Mouse (Mus musculus) forebrain, embryonic 14.5 days (tissue): Measurements from ENCODE around the gene Zfp398. TPM values are rescaled to one million over a fixed set of nuclear protein-coding genes. Genes with fewer than 3 reads are reported as not detected.
A peak's percentile ranks its signal among the peaks of the same experiment; 100 is the strongest.

ENCODE experiments used
- ATAC-seq: fragments of 200-750 bp; cut with Nextera tagmentation; 2 replicates; pipeline ENCODE4 v1.8.0; 2017; ENCODE audit warnings: mild to moderate bottlenecking, moderate library complexity
- DNase-seq: peaks from one replicate; pipeline ENCODE4 v3.0.0-alpha.2; 2015; ENCODE audit warnings: low spot score
- H3K27ac ChIP-seq: fragments of 300-500 bp; sonication (generic); 2 replicates; pipeline ENCODE4 v1.5.1; 2014; ENCODE audit warnings: low read depth, mild to moderate bottlenecking, control low read depth, low read length, moderate library complexity
- H3K27me3 ChIP-seq: fragments of 300-500 bp; sonication (generic); replicated peaks from 2 replicates; pipeline ENCODE4 v1.6.1; 2014; ENCODE audit warnings: low read length, control low read depth, mixed read lengths; ENCODE audit not compliant: control insufficient read depth, insufficient read depth
- H3K36me3 ChIP-seq: fragments of 300-500 bp; sonication (generic); 2 replicates; pipeline ENCODE4 v1.6.1; 2014; ENCODE audit warnings: low read length, control low read depth; ENCODE audit not compliant: control insufficient read depth, insufficient read depth
- H3K4me1 ChIP-seq: fragments of 300-500 bp; sonication (generic); 2 replicates; pipeline ENCODE4 v1.6.1; 2014; ENCODE audit warnings: antibody characterized with exemption, low read length, control low read depth; ENCODE audit not compliant: control insufficient read depth, insufficient read depth
- H3K4me2 ChIP-seq: fragments of 300-500 bp; sonication (generic); 2 replicates; pipeline ENCODE4 v1.6.1; 2014; ENCODE audit warnings: mild to moderate bottlenecking, control low read depth, low read length
- H3K4me3 ChIP-seq: fragments of 300-500 bp; sonication (generic); 2 replicates; pipeline ENCODE4 v1.5.1; 2014; ENCODE audit warnings: low read depth, low read length, control low read depth
- H3K9ac ChIP-seq: fragments of 300-500 bp; sonication (generic); 2 replicates; pipeline ENCODE4 v1.6.1; 2014; ENCODE audit warnings: mild to moderate bottlenecking, low read length, control low read depth, moderate library complexity
- H3K9me3 ChIP-seq: fragments of 300-500 bp; sonication (generic); replicated peaks from 2 replicates; pipeline ENCODE4 v1.6.1; 2016; ENCODE audit warnings: low read length, control low read depth, mixed read lengths; ENCODE audit not compliant: control insufficient read depth
- WGBS: fragments of 180-500 bp; shearing (Covaris S2); extraction: QIAGEN DNeasy Blood & Tissue Kit; methylation state at CpG from one replicate; pipeline ENCODE4 v1.1.7; 2014; 5-methylcytosine and 5-hydroxymethylcytosine counted together
- microRNA counts: library from miRNA; unstranded; fragments of <30 nt; microRNA quantifications from one replicate; lab custom pipeline; 2016
- microRNA-seq: library from miRNA; unstranded; fragments of <30 nt; microRNA quantifications from one replicate; pipeline ENCODE4, GENCODE M21; 2016
- polyA plus RNA-seq: library from polyadenylated mRNA; unstranded; fragments of >200 nt; fragmentation: Nextera tagmentation; extraction: Ambion mirVana; gene quantifications from 2 replicates; pipeline ENCODE4 v1.2.1, GENCODE M21; 2014

Gene Zfp398
- polyA plus RNA-seq, 1 experiment from 2014 or later = 9.1 TPM

DNA sequence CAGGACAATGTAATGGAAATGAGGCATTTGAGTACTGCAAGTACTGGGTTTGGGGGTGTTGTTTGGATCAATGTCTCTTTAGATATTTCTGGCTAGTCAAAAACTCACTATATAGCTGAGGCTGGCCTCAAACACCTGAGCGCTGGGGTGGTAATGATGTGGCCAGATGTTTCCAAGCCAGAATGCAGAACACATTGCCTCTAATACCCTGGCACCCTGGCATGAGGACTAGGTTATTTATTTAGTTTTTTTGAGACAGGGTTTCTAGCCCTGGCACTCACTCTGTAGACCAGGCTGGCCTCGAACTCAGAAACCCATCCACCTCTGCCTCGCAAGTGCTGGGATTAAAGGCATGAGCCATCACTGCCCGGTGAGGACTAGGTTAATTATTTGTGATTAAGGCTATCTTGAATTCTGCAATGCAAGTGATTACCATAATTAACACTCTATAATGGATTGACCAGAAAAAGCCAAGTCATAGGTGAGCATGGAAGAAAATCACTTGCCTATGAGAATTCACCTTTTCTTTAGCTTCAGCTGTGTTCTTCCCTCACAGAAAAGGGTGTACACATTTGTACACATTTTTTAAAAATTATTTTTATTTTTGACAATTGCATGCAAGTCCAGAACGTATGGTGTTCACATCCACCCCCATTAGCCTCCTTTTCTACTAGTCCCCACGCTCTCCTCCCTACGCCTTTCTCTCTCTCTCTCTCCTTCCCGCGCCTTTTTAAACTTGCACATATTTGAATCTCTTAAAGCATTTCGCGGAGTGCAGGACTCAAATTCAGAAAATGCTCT, 84.4 kb downstream of the Zfp398 start:
- Histone ChIP-seq H3K9ac (peak overlapping the region; percentile 72), H3K27ac (peak overlapping the region; percentile 95), H3K4me1 (peaks cover 9% of the 10 kb centered on the region), H3K36me3 (no peaks in the 10 kb centered on the region), H3K9me3 (no peaks in the 10 kb centered on the region), H3K27me3 (no peaks in the 10 kb centered on the region), H3K4me3 (peak overlapping the region; percentile 78), H3K4me2 (peak overlapping the region; percentile 50)
- ATAC-seq (peak; percentile 47; the same call in 1 of the 2 replicates), DNase-seq (no peak)
- whole genome bisulfite sequencing = 23% methylated on average over 11 of the region's 11 CpGs

DNA sequence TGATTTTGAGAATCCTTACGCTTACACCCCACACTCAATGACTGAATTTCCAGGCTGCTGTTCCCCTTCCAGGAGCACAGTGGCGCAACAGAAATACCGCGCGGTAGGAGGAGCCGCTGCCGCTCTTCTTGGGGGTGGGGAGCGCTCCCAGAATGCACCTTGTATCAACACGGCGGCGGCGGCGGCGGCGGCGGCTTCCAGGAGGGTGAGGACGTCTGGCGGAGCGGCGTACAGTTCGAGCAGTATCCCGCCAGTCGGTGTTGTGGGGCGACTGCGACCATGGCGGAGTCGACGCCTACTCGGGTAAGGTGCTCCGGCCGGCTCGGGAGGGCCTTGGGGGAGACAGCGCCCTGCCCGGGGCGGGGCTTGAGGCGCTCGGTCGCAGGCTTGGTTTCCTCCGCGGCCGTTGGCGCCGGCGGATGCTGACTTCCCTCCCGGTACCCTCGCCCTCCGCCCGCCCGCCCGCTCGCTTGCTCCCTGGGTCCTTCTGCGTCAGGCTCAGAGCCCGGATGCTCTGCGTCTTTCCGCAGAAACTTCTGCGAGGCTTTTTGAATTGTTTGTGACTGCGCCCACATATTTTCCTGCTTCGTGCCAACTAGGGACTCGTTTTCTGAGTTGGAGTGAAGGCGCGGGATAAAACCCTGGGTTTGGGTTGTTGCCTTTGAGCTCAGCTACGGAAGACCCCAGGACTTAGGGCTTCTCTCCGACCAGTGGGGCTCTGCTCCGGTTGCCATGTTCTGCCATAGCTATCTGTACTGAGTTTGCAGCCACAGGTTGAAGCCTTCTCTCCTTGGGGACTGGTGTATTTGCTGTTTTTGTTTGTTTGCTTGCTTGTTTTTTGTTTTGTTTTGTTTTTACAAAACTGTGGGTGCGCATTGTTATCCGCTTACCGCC, 85.2 kb downstream of the Zfp398 start, which contains the start of gene Zfp212:
Zfp212 (plus strand) TSS at position 30 of the 894 bp plus-strand sequence.
- H3K36me3 ChIP-seq = no peaks in the 10 kb centered on the region
- peak within 1 kb of the TSS; percentile 78 for H3K4me3 ChIP-seq
- no peaks in the 10 kb centered on the region for H3K9me3 ChIP-seq
- ATAC-seq (peak; percentile 97), DNase-seq (peak; percentile 95)
- peaks cover 9% of the 10 kb centered on the region for H3K4me1 ChIP-seq
- no peaks in the 10 kb centered on the region for H3K27me3 ChIP-seq
- peak within 1 kb of the TSS; percentile 95 for H3K27ac ChIP-seq
- under 1% methylated on average over 65 of the region's 67 CpGs for WGBS
- peak within 1 kb of the TSS; percentile 67 for H3K4me2 ChIP-seq
- peak within 1 kb of the TSS; percentile 72 for H3K9ac ChIP-seq

MicroRNA genes within 50 kb of the gene (microRNA counts, 519-probe panel; counts per million panel counts)
- not detected for microRNA mmu-miR-704 (lab: Ali Mortazavi, UCI)

Small RNAs within 50 kb of the gene (microRNA-seq; reads per million reads assigned to microRNA genes)
- not detected for gene Mir704

Other genes starting within 250 kb of the Zfp398 start
- gene Ezh2, start 240.3 kb upstream of the Zfp398 start, polyA plus RNA-seq = 130 and 142 TPM in 2 replicates
- gene Pdia4, start 22.2 kb upstream of the Zfp398 start, polyA plus RNA-seq = 136 and 157 TPM in 2 replicates
- 10.6 and 12.7 TPM in 2 replicates for gene Zfp786, start 4.8 kb upstream of the Zfp398 start, polyA plus RNA-seq
- gene Zfp282, start 41.5 kb downstream of the Zfp398 start, polyA plus RNA-seq = 12.5 and 18.0 TPM in 2 replicates
- 12.1 and 14.0 TPM in 2 replicates for gene Zfp212, start 84.8 kb downstream of the Zfp398 start, polyA plus RNA-seq
- 16.0 and 18.8 TPM in 2 replicates for gene Zfp956, start 117.7 kb downstream of the Zfp398 start, polyA plus RNA-seq
- 7.5 and 8.0 TPM in 2 replicates for gene Zfp777, start 213.2 kb downstream of the Zfp398 start, polyA plus RNA-seq